Mouse (Mus musculus) thymus, postnatal 36 days (tissue): ENCODE measurements at regions not wholly inside any gene's neighbourhood (a gene's known extent, or its start where the extent isn't known, plus 50 kb on each side); places are given as distances from the start of the nearest gene placed in this dataset.

Experiments used
- DNase-seq, 2 experiments: peaks; one replicate each; pipeline ENCODE4 v3.0.0; 2022; ENCODE audit warnings: mixed read lengths in 2 of 2

DNA sequence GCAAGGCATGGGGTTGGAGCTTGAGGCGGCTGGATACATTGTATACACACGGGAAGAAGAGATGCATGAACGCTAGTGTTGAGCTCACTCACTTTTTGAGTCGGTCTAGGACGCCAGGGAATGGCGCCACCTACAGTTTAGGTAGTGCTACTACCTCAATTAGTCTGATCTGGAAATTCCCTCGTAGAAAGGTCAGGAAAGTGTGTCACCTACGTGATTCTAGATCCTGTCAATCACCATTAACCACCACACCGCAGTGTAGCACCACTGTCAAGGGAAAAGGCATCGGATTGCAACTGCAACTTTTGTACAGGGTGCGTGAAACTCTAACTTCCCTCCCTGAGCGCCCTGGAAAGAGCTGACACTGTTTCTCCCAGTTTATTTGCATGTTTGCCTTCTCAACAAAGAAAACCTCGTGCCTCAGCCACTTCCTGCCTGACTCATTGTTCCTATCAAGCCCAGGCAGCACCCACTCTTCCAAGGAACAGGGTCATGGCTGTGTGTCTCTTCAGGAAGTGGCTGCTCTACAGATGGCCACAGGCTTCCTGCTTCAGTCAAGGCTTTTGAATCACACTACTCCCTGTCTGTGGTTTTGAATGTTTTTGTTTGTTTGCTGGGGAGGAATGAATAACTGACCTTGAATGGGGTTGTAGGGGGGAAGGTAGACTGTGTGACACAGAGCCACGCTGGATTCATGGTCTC lies 231.6 kb upstream of the Jmjd1c start:
- peak; percentile 38 to 51 for DNase-seq

DNA sequence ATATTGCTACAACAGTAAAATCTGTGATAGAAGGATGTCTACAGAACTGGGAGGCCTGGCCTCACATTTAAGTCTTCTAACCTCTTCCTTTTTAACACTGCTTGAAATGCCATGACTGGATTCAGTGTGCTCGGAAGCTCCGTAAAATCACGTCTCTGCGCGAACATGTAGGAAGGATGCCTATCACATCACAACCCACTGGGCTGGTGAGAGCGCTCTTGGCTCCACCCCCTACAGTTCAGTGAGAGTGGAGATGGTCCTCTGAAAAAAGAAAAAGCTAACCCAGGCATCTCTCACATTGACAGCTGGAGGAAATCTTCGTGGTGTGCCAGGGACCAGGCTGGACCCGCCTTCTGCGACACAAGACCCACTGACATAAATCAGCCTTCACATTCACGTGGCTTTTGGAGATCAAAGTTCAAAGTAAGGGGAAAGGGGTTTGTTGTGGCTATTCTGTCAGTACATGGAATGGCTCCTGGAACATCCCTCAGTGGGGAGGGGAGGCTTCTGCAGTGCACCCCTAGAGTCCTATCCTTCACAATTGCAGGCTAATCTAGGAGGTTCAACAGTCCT lies 230.8 kb upstream of the Jmjd1c start:
- peak in 1 of 2 experiments; percentile 10 for DNase-seq

DNA sequence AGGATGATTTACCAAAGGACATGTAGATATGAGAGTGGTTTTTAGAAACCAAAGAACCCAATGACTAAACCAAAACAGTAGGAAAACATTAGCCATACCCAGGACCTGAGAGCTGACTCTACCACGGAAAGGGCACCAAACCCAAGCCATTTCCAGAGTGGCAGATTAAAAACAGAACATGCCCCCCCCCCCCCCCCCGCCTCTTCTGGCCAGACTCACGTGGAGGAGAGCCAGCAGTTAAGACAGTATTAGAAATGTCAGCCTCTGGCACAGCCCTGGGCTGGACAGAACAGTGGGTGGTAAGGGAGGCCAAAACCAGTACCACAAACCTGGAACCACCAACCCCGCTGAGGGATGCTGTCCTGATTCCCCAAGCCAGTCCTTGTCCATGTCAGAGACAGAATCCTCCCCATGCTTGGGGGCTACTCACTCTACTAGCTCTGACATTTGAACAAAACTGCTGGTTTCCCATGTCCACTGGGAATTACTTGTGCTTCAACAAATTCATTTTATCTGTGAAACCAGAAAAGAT lies 224.7 kb upstream of the Jmjd1c start:
- DNase-seq, result no peak

DNA sequence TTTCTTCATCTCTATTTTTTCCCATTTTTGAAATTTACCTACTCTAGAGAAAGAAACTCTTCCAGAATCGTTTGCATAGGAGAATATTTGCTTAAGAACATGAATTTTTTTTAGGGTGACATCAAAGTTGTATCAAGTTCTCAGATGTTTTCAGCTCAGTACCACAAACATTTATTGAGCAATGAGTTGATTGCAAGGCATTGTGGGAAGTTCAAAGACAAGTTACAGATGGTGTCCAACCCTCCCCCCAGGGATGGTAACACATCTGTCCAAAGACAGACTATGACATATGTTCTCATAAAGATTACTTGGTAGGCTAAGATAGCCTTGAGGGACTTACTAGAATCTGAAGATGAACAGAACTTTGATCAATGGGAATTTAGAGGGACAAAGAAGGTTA lies 224.3 kb upstream of the Jmjd1c start:
- DNase-seq, result no peak

DNA sequence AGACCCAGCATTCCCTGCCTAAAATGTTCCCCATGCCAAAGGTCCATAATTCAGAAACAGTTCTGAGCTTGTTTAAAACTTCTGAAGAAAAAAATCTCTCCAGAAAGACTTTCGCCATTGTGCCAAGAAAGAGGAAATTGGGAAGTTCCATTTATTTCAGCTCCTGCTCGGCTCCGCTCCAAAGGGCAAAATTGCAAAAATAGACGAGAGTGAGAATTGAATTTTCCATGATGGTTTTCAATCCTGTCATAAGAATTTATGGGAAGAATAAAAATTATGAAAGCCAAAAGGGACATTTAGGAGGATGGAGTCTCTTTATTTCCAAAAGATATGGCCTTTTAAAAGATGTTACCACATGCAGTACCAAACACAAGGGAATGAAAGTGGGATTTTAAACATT lies 222.5 kb upstream of the Jmjd1c start:
- no peak for DNase-seq

DNA sequence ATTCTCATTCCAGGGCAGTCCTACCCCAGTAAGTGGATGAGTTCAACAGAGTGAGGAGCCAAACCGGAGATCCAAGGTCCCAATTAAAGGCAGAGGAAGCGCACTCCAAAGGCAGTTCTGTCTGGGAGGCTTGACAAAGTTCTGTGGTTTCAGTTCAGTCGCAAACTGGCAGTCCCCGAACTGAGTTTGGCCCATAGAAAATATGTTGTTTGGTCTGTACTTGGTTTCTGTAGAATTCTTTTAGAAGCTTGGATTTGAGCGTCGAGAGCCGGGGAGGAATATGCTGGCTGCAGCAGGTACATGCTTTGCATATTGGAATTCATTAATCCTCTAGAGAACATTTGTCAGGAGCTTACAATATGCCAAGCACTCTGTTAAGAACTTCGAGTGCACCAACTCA lies 216.9 kb upstream of the Jmjd1c start:
- DNase-seq, result no peak

DNA sequence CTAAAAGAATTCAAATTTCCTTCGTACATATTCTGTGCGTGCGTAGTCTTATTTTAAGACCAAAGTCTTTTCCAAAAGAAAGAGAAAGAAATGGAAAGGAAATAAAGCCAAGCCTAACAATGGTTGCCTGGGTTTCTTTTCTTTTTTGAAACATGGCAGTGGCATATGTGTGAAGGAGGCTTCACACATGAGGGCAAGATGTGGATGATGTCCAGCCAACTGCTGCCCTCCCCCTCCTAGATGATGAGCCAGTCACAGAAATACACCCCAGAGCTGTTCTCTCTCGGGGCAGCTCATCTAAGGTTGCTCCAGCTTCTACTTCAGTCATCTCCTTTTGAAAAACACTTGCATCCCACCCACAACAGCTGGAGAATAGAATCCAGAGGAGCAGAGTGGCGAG lies 213.1 kb upstream of the Jmjd1c start:
- DNase-seq, result no peak

DNA sequence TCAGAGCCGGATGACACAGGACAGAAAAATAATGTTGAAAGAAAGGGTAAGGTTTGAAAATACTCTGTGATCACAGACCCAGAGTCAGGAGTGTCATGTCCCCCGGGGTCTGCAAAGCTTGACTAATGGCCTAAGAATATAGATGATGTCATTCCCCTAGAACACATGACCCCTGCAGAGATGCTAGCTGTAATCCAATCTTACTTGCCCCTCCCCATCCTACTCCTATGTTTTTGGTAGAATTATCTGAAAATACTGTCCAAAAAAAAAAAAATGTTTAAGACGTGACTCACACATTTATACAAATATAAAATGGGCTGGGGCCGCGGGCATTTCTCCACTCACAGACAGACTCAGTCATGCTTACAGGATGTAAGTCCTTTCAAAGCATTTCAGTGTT lies 210.3 kb upstream of the Jmjd1c start:
- no peak for DNase-seq

DNA sequence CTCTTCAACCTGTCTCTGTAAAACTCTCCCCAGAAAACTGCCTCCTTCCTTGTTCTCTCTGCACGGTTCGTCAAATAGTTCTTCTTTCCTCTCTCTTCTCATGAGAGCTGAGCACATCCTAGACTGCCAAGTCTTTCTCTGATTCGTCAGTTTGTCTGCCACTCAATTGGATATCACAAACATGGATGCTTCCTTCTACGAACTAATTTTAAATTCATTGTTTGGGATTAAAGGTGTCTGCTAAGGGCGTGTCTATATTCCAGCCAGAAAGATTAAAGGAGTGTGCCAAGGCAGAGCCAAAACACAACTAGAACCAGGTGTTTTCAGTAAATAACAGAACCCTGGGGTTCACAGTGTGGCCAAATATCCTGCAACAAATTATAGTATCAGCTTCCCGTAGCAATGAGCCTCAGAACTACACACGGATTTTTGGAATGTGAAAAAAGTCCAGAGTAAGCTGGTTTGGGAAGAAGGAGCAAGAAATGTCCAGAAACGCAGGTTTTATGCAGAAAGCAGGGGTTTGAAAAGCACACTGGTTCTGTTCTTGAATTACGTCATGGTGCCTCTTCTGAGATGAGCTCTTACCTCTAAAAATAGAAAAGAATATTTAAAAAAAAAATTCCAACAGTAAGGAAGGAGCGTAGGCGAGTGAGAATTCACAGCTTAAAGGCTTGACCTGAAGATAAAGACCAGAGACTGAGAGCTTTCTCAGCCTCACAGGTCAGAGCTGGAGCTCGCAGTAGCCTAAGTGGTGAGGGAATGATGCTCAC lies 206.0 kb upstream of the Jmjd1c start:
- DNase-seq, result no peak

DNA sequence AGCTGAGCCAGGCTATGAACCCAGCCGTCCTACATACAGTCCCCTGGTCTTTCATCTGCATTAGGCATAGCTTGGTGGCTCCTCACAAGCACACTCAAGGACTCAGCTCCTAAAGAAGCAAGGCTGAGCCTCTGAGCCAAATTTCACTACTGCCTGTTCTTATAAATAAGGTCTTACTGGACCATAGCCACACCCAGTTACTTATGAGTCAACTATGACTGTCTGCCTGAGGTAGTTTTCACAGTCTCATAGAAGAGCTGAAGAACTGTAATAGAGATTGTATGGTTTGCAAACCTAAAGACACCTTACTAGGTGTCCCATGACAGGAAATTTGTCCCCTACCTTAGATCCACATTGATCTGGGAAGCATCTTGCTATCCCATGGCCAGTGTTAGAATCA lies 204.1 kb upstream of the Jmjd1c start:
- DNase-seq, result no peak

DNA sequence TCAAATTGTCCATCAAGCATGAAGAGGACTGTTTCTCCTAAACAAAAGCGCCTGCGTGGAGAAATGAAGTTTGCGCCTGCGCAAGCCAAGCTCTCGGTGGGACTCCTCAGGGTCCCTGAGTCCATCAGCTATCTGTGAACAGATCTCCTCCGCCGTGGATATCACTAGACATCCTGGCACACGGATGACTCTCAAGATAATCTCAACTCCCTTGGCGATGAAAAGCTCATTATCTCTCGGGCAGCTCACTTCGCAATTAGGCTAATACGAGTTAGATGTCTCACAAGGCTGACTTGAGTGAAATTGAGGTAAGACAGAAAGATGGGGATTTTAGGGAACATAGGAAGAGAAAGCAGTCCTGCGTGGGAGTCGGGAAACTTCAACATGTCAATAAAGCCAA lies 202.1 kb upstream of the Jmjd1c start:
- no peak for DNase-seq

DNA sequence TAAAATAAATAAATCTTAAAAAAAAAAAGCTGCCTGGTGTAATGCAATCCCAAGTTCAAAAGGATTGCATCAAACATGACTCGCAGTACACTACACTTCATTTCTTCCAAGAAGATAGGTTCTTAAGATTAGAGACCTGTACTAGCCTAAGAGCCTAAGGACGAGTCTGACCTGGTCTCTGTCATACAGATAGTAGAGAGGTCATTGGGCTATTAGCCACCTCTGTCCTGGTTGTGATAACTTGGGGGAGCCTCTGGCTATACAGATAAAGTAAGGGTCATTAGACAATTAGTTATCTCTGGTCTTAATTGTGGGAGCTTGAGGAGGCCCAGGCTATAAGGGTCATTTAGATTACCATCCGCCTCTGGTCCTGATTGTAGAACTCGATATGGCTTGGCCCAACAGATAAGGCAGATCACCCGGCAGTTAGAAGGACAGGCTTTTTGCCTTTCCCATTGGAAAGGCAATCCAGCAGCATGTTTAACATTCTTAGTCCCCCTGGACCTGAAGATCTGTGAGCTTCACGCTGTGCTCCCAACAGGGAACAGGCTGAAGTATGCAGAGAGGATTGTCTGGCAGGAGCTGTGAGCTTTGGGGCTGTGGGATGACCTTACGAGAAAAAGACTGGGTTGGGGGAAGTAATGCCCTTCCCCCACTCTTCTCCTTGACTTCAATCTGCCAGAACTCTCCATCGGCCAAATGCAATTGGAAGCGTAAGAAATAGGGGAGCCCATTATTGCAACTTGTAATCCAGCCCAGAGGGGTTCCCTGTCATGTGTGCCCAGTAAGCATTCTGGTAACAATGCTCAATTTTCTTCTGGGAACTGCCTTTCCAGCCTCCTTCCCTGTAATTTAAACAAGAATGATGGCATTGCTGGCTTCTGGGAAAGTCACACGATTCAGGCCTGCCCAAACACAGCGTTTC lies 199.0 kb upstream of the Jmjd1c start:
- no peak for DNase-seq

DNA sequence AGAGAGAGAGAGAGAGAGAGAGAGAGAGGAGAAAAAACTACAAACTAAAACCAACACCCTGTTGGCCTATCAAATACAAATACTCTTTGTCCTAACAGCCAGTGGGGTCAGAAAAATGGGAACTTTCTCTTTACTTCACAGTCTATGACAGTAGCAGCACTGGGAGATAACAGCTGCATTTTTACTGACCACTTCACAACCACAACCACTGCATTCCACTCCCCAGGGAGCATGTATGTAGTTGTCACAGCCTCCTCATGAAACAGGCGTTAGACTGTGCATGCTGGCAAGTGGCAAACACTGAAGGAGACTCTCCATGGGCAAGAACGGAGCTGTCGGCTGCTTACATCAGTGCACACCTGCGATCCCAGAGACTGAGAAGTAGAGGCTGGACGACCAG lies 196.2 kb upstream of the Jmjd1c start:
- no peak for DNase-seq

DNA sequence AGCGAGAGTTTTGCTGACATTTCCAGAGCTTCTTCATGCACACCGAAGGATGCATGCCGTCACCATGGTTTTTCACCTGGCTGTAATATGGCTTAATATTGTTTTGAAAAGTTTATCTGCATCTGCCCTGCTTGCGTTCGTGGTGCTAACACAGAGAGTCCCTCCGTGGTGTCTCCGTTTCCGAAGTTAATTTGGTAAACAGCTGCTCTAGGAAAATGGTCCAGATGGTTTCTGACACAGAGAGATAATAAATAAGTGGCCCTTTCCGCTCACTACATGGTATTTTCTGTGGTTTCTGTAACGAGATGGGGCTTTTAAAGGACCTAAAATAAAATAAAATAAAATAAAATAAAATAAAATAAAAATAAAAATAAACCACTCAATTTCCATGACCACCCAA lies 195.1 kb upstream of the Jmjd1c start:
- no peak for DNase-seq

DNA sequence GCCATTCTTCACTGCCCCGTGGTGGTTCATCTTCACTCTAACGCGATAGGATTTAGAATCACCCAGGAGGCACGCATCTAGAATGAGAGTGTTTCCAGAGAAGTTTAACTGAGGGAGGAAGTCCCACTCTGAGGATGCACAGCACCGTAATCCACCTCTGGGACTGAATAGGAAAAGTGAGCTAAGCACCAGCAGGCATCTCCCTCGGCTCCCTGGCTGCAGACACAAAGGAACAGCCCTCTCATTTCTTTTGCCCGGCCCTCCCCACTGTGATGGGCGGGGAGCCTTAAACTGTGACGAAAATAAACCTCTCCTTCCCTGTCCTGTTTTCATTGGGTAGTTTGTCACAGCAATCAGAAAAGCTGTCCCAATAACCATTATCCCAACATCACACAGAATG lies 194.1 kb upstream of the Jmjd1c start:
- DNase-seq, result no peak

DNA sequence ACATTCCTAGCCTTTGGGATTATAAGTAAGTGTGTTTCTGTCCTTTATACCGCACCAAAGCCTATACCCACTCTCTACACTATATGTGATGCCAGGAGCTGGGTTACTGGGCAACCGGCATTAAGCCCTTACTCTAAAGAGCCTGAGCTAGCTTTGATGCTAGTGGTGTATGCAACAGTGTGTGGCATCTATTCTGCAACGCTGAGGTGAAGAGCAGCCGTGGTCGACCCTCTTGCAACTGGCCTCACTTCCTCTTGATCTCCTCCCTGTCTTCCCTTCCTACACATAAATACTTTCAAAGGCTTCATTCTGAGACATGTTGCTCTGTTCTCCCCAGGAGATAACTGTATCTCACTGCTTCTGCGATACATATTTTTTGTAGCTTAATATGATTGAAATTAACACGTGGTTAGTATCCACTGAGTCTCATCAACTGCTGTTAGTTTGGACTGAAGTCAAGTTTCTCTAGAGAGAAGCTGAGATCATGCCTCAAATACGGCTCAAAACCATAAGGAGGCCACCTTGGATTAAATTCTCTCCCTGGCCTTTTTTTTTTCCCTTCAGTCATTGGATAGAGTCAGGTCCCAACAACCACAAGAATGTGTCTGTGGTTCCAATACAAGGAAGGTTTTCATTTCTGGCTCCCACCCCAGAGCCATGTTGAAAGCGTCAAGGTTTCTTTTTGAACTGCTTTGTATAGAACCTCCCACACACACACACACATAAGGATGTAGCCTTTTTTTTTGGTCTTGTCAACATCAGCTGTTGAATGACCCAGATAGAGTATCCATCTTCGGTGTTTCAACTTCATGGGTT lies 191.2 kb upstream of the Jmjd1c start:
- DNase-seq, result no peak

DNA sequence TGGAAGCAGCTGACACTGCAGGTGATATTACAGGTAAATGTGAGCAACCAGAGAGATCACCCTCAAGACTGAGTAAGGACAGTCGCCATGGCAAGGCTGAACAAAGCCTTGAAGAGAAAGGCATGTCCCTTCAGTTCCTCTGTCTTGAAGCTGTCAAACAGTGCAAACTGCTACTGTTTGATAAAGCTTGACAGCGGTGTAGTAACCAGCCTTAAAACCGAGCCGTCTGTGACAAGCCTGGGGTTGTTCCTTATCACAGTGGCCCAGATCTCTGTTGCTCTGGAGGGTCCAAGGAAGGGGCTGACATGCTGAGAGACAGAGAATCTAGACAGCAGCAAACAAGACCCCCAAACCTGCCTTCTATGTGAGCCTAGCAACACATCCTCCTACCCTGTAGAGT lies 188.1 kb upstream of the Jmjd1c start:
- DNase-seq, result no peak

DNA sequence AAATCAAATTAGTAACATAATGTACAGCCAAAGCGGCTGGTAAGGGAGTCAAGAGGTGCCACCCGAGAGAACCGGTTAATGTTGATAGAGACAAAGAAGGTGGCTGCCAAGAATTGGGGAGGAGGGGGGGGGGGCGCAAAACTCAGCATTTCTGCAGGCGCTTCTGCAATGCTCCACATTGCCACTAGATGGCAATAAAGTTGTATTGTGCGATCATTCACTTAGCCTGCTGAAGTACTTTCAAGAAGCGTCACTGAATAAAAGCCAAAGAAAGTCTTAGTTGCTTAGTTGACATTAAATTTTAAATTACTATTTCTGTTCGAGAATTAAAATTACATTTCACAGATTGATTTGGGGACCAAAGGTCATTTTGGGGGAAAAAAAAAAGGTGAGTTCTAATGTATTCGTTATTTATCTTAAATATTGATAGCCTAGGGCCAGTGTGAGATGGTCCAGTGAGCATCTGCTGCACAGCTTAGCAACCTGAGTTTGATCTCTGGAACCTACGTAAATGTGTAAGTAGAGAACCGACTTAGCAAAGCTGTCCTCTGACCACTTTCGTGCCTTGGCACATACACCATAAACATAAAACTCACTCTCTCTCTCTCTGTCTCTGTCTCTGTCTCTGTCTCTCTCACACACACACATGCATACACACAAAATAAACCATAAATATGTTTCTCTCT lies 186.6 kb upstream of the Jmjd1c start:
- peak; percentile 25 to 35 for DNase-seq

DNA sequence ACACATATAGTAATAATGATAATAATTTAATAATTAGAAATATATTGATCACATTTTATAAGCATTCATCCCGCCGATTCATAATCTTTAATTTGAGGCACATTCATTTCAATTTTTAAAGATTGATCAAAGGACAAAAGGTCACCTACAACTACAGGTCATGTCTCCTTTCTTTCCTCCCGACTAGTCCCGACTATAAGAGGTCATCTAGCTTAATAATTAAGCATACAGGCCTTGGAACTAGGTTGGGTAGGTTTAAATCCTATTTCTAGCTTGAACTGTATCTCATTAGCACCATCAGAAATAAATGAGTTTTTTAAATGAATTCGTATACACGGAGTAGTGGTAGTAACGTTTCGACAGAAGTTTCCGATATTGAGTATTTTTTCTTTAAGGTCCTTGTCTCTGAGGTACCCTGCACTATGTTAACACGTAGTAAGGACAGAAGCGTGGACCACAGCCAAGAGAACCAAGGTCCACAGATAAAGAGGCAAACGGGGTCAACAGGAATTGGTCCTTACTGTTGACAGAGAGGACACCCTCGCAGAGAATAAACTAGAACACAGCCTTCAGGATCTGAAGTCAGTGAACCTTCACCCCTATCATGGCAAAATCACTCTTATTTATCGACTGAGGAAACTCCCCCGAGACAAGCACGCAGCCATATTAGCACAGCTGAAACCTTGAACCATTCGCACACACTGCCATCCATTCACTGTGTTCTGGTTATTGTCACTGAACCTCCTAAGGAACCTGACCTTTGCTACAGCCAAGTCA lies 185.8 kb upstream of the Jmjd1c start:
- no peak for DNase-seq

DNA sequence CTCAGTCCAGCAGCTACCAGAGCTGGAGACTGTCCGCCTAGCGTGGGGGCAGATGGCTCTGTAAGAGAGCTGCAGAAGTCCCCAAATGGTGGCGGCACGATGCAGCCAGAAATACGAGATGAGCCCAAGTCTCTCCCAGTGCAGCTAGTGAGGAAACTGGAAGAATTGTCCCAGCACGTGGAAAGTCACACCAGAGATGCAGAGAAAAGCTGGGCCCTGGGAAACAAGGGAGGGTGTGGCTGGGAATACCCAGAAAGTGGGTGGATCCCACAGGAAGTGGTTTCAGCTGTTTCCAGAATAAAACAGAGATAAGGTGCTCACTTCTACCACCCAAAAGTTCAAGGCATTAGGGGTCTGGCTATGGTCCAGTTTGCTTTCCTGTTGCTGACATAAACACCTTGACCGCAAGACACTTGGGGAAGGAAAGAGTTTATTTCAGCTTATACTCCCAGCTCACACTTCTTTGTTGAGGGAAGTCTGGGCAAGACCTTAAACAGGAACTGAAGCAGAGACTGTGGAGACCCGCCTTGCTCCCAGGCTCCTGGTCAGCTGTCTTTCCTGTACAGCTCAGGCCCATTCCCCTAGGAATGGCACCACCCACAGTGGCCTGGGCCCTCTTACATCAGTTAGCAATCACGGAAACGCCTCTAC lies 184.5 kb upstream of the Jmjd1c start:
- DNase-seq, result no peak
